Mouse (Mus musculus) megakaryocyte-erythroid progenitor cell, adult 5 weeks (primary cell): ENCODE results near the gene Itsn2. TPM values are rescaled to one million over a fixed set of nuclear protein-coding genes. Genes with fewer than 3 reads are reported as not detected.

Experiments
- polyA plus RNA-seq: library from polyadenylated mRNA; stranded (reverse); fragments of >175 nt; gene quantifications from 2 replicates; pipeline ENCODE4 v1.2.3, GENCODE M21; 2012

Gene Itsn2
- polyA plus RNA-seq: 11.5 and 18.4 TPM in 2 replicates

DNA sequence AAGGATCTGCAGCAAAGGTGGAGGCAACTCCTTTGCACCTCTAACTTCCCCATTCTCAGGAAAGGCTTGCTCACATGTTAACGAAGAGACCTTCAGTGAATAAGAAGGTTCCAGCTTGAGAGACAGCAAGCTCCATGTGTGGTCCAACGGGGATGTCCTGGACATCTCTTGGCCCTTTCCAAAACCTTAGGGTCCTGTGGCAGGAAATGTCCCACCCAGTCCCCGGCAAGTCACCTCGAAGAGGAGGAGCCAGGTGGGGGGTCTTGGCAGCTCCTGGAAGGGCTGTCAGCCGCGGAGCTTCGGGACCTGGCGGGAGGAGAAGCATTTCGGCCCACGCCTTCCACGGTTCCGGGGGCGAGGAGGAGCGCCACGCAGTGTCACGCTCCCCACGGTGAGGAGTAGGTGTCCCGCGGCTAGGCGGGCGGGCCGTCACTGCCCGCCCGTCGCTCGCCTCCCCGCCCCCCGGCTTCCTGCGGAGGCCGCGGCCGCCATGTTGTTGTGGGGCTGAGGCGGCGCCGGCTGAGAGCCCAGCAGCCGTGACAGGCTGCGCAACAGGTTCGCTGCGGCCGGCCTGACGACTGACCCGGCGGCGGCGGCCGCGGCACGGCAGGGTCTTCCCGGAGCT, at the start of gene Itsn2, which contains the start of gene Gm3625:
Itsn2 (plus strand) TSS at position 98 of the 625 bp plus-strand sequence.
Gm3625 (minus strand) TSS at position 387 of the 625 bp plus-strand sequence.

DNA sequence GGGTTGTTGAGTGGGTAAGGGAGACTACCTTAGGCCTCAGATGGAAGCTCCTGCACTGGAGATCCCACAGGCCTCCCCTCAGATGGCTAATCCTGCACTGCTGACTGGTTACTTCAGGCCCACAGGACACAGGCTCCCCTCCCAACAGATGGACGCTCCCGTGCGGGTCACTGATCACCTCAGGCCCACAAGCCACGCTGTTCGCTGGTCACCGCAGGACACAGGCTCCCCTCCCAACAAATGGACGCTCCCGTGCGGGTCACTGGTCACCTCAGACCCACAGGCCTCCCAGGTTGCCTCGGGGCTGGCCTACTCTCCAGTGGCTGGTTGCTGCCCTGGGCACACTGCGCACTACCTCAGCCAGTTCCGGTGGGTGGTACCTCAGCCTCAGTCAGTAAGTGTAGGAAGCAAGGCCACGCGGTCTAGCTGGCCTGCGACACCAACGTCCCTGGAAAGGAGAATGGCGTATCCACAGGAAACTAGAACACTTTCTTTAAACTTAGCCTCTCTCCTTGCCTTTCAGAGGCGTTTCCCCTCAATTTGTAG, 145.7 kb downstream of the Itsn2 start, which contains the start of gene Fam228a:
Fam228a (minus strand) TSS at position 400 of the 546 bp plus-strand sequence.

Other genes with a start within 250 kb of the Itsn2 start
- gene Ncoa1, start 115.5 kb upstream of the Itsn2 start, polyA plus RNA-seq: 5.4 and 6.2 TPM in 2 replicates
- not detected in 2 replicates for gene Gm3625, start 289 bp downstream of the Itsn2 start, polyA plus RNA-seq
- gene Fam228a, start 145.8 kb downstream of the Itsn2 start, polyA plus RNA-seq: 0.06 TPM in 1 of 2 replicates, not detected in the other
- gene Pfn4, start 176.4 kb downstream of the Itsn2 start, polyA plus RNA-seq: 0.03 and 0.13 TPM in 2 replicates
- gene Fam228b, start 176.6 kb downstream of the Itsn2 start, polyA plus RNA-seq: 2.1 and 3.2 TPM in 2 replicates
- gene Sf3b6, start 224.9 kb downstream of the Itsn2 start, polyA plus RNA-seq: 10.7 and 11.9 TPM in 2 replicates
- gene Fkbp1b, start 249.0 kb downstream of the Itsn2 start, polyA plus RNA-seq: 7.0 and 12.6 TPM in 2 replicates